Mouse (Mus musculus): ENCODE data around the gene Aldh18a1.
"Not testable (repeated sequence)": the region's sequence is repeated elsewhere in the genome, so short reads cannot be mapped to it uniquely, and the experiment has no call there.

DNA sequence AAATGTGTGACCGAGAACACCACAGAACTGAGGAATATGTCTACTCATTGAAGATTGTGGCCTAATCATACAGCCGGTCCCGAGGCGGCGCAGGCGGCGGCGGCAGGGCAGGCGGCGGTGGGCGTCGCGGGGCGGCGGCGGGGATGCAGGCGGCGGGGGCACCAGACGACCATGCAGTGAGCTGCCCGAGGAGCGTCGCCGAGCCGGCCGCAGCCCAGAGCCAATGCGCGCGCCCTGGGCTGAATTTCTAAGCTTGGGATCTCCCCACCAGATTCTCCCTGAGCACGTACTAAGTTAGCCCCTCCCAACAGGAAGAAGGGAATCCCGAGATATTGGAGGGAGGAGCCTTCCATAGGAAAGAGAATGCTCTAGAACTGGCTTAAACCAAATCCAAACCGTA is 26.7 kb downstream of the Aldh18a1 start:
- not testable (repeated sequence) for TF ChIP-seq CTCF (IDR thresholded peaks at IDR 0.05; ENCODE audit: extremely low read depth, insufficient read length, insufficient replicate concordance, low read depth, low read length); POLR2A (IDR thresholded peaks at IDR 0.05; ENCODE audit: low read depth, low read length)
